Mouse (Mus musculus) hindbrain, embryonic 14.5 days (tissue): ENCODE results near the gene Gja8. TPM values are rescaled to one million over a fixed set of nuclear protein-coding genes. Genes with fewer than 3 reads are reported as not detected.

Source experiments
- ATAC-seq: fragments of 200-750 bp; cut with Nextera tagmentation; 2 replicates; pipeline ENCODE4 v1.8.0; 2017; ENCODE audit warnings: moderate number of reproducible peaks, mild to moderate bottlenecking, moderate TSS enrichment, moderate library complexity; ENCODE audit not compliant: low FRiP score
- DNase-seq: peaks from one replicate; pipeline ENCODE4 v3.0.0-alpha.2; 2015; ENCODE audit warnings: low spot score
- H3K27ac ChIP-seq: fragments of 300-500 bp; sonication (generic); 2 replicates; pipeline ENCODE4 v1.5.1; 2014; ENCODE audit warnings: mild to moderate bottlenecking, moderate library complexity
- H3K27me3 ChIP-seq: fragments of 300-500 bp; sonication (generic); 2 replicates; pipeline ENCODE4 v1.6.1; 2014; ENCODE audit warnings: mild to moderate bottlenecking, low read length, mixed read lengths; ENCODE audit not compliant: control insufficient read depth, insufficient read depth
- H3K36me3 ChIP-seq: fragments of 300-500 bp; sonication (generic); replicated peaks from 2 replicates; pipeline ENCODE4 v1.6.1; 2014; ENCODE audit not compliant: control insufficient read depth, insufficient read depth
- H3K4me1 ChIP-seq: fragments of 300-500 bp; sonication (generic); replicated peaks from 2 replicates; pipeline ENCODE4 v1.6.1; 2014; ENCODE audit warnings: antibody characterized with exemption, low read length, mixed read lengths; ENCODE audit not compliant: control insufficient read depth, insufficient read depth
- H3K4me2 ChIP-seq: fragments of 300-500 bp; sonication (generic); replicated peaks from 2 replicates; pipeline ENCODE4 v1.6.1; 2014; ENCODE audit warnings: mild to moderate bottlenecking, moderate library complexity
- H3K4me3 ChIP-seq: fragments of 300-500 bp; sonication (generic); replicated peaks from 2 replicates; pipeline ENCODE4 v1.5.1; 2014; ENCODE audit warnings: mild to moderate bottlenecking, low read length
- H3K9ac ChIP-seq: fragments of 300-500 bp; sonication (generic); 2 replicates; pipeline ENCODE4 v1.6.1; 2014
- H3K9me3 ChIP-seq: fragments of 300-500 bp; sonication (generic); 2 replicates; pipeline ENCODE4 v1.6.1; 2016; ENCODE audit warnings: low read length; ENCODE audit not compliant: control insufficient read depth
- WGBS: fragments of 180-500 bp; shearing (Covaris S2); extraction: QIAGEN DNeasy Blood & Tissue Kit; methylation state at CpG from one replicate; pipeline ENCODE4 v1.1.7; 2014; 5-methylcytosine and 5-hydroxymethylcytosine counted together
- polyA plus RNA-seq: library from polyadenylated mRNA; unstranded; fragments of >200 nt; fragmentation: Nextera tagmentation; extraction: Ambion mirVana; gene quantifications from 2 replicates; pipeline ENCODE4 v1.2.1, GENCODE M21; 2014

Gene Gja8
- polyA plus RNA-seq, 1 experiment from 2014 or later: not detected

DNA sequence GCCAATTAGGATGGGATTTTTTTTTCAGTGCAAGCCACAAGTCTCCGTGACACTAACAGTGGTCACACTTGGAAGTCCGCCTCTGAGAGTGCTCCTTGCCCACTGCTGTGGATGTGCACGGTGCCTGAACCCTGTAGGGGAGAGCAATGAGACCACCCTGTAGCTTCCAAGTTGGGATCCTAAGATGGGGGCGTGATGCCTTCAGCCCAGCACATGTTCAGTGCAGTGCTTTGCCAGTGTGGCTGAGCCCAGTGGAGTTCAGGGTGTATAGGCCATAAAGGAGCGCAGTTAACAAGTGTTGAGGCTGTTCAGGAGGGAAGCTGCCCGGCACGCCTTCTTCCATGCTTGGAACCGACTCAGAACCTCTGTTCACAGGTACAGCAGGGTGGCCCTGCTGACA is 57.3 kb downstream of the Gja8 start:
- 94% methylated on average over 8 of the region's 8 CpGs for WGBS

DNA sequence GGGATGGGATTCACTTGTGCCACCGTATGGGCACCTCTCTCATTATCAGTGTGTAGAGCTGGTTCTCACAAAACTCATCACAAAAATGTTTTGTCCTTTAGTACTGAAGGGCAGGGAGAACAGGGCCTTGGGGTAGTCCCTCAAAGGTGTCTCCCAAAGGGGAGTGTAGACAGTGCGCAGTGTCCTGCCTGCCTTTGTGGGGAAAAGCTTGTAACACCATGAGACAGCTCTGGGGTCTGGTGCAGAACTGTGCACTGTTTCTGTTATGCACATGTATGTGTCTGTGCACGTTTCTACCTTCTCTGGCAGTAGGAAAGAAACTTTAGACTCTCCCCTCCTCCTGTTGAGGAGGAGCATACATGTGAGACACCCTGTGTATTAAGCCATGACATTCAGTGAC is 58.0 kb downstream of the Gja8 start:
- no peak for ATAC-seq
- Histone ChIP-seq H3K27me3 (no peaks in the 10 kb centered on the region), H3K36me3 (peaks cover 52% of the 10 kb centered on the region), H3K9me3 (no peaks in the 10 kb centered on the region), H3K9ac (no peak overlapping the region), H3K4me2 (no peak overlapping the region), H3K4me1 (no peaks in the 10 kb centered on the region), H3K27ac (no peak overlapping the region), H3K4me3 (no peak overlapping the region)
- WGBS: 92% methylated on average over 3 of the region's 3 CpGs
- no peak for DNase-seq

More for the DNA sequence above, 57.3 kb downstream of the Gja8 start:
- H3K36me3 ChIP-seq: peaks cover 59% of the 10 kb centered on the region
- H3K27ac ChIP-seq: no peak overlapping the region
- H3K4me1 ChIP-seq: no peaks in the 10 kb centered on the region
- no peaks in the 10 kb centered on the region for H3K27me3 ChIP-seq
- no peaks in the 10 kb centered on the region for H3K9me3 ChIP-seq
- no peak overlapping the region for H3K4me3 ChIP-seq
- no peak overlapping the region for H3K4me2 ChIP-seq
- no peak for ATAC-seq
- no peak for DNase-seq
- no peak overlapping the region for H3K9ac ChIP-seq

Other genes with a start within 250 kb of the Gja8 start
- 27.5 and 29.3 TPM in 2 replicates for gene Pias3, start 229.6 kb downstream of the Gja8 start, polyA plus RNA-seq
- gene Nudt17, start 217.5 kb downstream of the Gja8 start, polyA plus RNA-seq: 16.5 and 17.3 TPM in 2 replicates
- gene Polr3c, start 198.4 kb downstream of the Gja8 start, polyA plus RNA-seq: 28.1 and 28.3 TPM in 2 replicates
- gene Rnf115, start 198.4 kb downstream of the Gja8 start, polyA plus RNA-seq: 79.4 and 89.2 TPM in 2 replicates
- gene Pdzk1, start 96.7 kb downstream of the Gja8 start, polyA plus RNA-seq: 0.09 and 0.16 TPM in 2 replicates
- gene Cd160, start 96.7 kb downstream of the Gja8 start, polyA plus RNA-seq: 0.27 and 0.35 TPM in 2 replicates
- 1.3 TPM in 2 replicates for gene Gja5, start 21.3 kb downstream of the Gja8 start, polyA plus RNA-seq
- 42.1 and 44.5 TPM in 2 replicates for gene Gpr89, start 20.7 kb downstream of the Gja8 start, polyA plus RNA-seq
- 14.1 and 16.6 TPM in 2 replicates for gene Acp6, start 232.8 kb upstream of the Gja8 start, polyA plus RNA-seq